Mouse (Mus musculus) forebrain, embryonic 12.5 days (tissue): ENCODE data around the gene Ccnd1. TPM values are rescaled to one million over a fixed set of nuclear protein-coding genes. Genes with fewer than 3 reads are reported as not detected.
"Not testable (repeated sequence)": the region's sequence is repeated elsewhere in the genome, so short reads cannot be mapped to it uniquely, and the experiment has no call there.

Experiments used
- ATAC-seq: fragments of 200-750 bp; cut with Nextera tagmentation; 2 replicates; pipeline ENCODE4 v1.8.0; 2017; ENCODE audit warnings: moderate TSS enrichment; ENCODE audit not compliant: low FRiP score
- H3K27ac ChIP-seq: fragments of 300-500 bp; sonication (generic); 2 replicates; pipeline ENCODE4 v1.5.1; 2016; ENCODE audit warnings: mild to moderate bottlenecking
- H3K27me3 ChIP-seq: fragments of 300-500 bp; sonication (generic); 2 replicates; pipeline ENCODE4 v1.6.1; 2016; ENCODE audit warnings: mild to moderate bottlenecking
- H3K36me3 ChIP-seq: fragments of 300-500 bp; sonication (generic); replicated peaks from 2 replicates; pipeline ENCODE4 v1.6.1; 2016; ENCODE audit warnings: mild to moderate bottlenecking
- H3K4me1 ChIP-seq: fragments of 300-500 bp; sonication (generic); 2 replicates; pipeline ENCODE4 v1.6.1; 2016
- H3K4me2 ChIP-seq: fragments of 300-500 bp; sonication (generic); 2 replicates; pipeline ENCODE4 v1.6.1; 2016; ENCODE audit warnings: mild to moderate bottlenecking, moderate library complexity
- H3K4me3 ChIP-seq: fragments of 300-500 bp; sonication (generic); replicated peaks from 2 replicates; pipeline ENCODE4 v1.5.1; 2016; ENCODE audit warnings: mild to moderate bottlenecking
- H3K9ac ChIP-seq: fragments of 300-500 bp; sonication (generic); 2 replicates; pipeline ENCODE4 v1.6.1; 2016; ENCODE audit warnings: mild to moderate bottlenecking
- H3K9me3 ChIP-seq: fragments of 300-500 bp; sonication (generic); 2 replicates; pipeline ENCODE4 v1.6.1; 2016
- WGBS: fragments of 180-500 bp; shearing (Covaris S2); methylation state at CpG from one replicate; pipeline ENCODE4 v1.1.7; 2016; 5-methylcytosine and 5-hydroxymethylcytosine counted together
- polyA plus RNA-seq: library from polyadenylated mRNA; unstranded; fragments of >200 nt; fragmentation: Nextera tagmentation; extraction: Ambion mirVana; gene quantifications from 2 replicates; pipeline ENCODE4 v1.2.1, GENCODE M21; 2016

Ccnd1 gene
- polyA plus RNA-seq, 1 experiment from 2014 or later = 214 TPM

DNA sequence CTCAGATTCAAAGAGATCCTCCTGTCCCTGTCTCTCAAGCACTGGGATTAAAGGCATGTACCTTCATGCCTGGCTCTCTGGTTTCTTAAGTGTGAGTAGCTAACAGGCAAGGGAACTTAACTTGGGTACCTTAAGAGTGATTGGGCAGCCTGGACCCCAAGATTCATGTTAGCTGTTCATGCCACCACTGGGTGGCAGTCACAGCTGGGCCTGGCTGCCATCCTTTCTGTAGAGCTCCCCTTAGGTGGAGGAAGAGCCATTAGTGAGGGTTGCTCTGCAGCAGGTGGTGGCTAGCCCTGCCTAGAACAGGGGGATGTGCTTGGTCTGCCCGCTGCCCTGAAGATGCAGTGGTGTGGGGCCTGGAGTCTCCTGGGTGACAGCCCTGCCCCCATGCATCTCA lies 20.9 kb downstream of the Ccnd1 start:
- H3K27ac ChIP-seq = no peak overlapping the region
- no peak overlapping the region for H3K9ac ChIP-seq
- no peaks in the 10 kb centered on the region for H3K27me3 ChIP-seq
- peaks cover 14% of the 10 kb centered on the region for H3K4me1 ChIP-seq
- WGBS = 75% methylated on average over 1 of the region's 1 CpGs
- no peak overlapping the region for H3K4me2 ChIP-seq
- peaks cover 59% of the 10 kb centered on the region for H3K36me3 ChIP-seq
- ATAC-seq = no peak
- H3K4me3 ChIP-seq = no peak overlapping the region
- H3K9me3 ChIP-seq = no peaks in the 10 kb centered on the region

DNA sequence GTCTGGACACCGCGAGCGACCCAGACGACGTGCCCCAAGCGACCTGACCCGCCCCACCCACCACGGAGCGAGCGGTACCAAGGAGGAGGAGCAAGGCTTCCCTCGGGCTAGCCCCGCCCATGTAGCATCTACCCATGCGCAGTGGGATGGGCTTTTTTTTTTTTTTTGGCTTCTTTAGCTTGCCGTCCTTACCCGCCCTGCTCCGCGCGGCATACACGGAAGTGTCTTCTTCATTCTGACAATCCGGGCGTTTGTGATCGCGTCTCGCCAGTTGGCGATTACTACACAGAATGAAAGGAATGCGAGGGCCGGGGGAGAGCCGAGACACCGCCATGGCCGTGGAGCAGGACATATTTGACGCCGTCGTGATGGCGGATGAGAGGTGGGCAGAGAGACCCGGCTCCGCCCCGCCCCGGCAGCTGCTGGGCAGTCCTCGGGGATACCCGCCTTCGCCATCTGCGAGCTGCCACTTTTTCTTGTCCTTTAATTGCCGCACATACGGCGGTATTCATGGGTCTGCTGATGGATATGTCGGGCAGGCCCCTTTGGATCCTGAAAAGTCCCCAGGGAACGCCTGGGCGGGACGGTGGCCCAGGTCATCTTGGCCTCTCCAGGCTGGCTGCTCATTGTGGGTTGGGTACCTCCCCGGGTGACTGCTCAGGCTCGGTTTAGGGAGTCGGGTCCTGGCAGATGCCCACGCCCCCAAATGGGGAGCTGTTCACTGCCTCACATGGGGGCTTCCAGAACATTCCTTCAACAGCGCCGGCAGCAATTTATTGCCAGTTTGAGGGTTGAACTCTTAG lies 24.6 kb downstream of the Ccnd1 start, which contains the start of gene LTO1:
Gene LTO1, plus strand, starts transcription at position 153 of the 803 bp plus-strand sequence.
- Histone ChIP-seq H3K4me1 (peaks cover 14% of the 10 kb centered on the region), H3K9ac (peak within 1 kb of the TSS; percentile 75), H3K36me3 (peaks cover 34% of the 10 kb centered on the region), H3K4me2 (peak within 1 kb of the TSS; percentile 70), H3K27me3 (no peaks in the 10 kb centered on the region), H3K27ac (peak within 1 kb of the TSS; percentile 90), H3K4me3 (peak within 1 kb of the TSS; percentile 81), H3K9me3 (no peaks in the 10 kb centered on the region)
- peak; percentile 93 for ATAC-seq
- WGBS = 1% methylated on average over 55 of the region's 55 CpGs

DNA sequence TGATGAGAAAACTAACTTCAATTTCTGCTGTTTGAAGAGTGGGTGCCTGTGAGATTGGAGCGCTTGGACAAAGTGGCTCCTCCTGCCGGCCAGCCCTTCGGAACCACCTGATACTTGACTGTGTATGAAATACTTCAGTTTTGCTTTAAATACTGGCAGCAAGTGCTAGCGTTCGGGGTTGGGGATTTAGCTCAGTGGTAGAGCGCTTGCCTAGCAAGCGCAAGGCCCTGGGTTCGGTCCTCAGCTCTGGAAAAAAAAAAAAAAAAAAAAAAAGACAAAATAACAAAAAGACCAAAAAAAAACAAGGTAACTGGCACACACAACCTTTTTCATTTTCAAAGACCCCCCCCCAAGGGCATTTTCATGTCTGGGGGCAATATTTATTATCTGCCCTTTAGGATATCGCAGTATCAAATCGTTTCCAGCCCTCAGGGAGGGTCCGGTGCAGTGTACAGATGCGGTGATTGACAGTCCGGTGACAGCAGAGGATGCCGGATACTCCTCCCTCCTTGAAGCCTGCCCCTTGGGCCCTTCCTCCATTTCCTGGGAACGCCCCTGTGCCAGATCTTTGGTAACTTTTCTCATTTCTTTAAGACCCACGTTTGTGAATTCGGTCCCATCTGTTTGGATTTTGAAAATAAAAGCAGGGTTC lies 25.3 kb downstream of the Ccnd1 start:
- WGBS = 6% methylated on average over 16 of the region's 17 CpGs
- no peaks in the 10 kb centered on the region for H3K27me3 ChIP-seq
- ATAC-seq = peak; percentile 91
- H3K9ac ChIP-seq = peak overlapping the region; percentile 25; the same call in 1 of the 2 replicates
- H3K9me3 ChIP-seq = no peaks in the 10 kb centered on the region
- peak overlapping the region; percentile 81 for H3K4me3 ChIP-seq
- peaks cover 14% of the 10 kb centered on the region for H3K4me1 ChIP-seq
- peaks cover 26% of the 10 kb centered on the region for H3K36me3 ChIP-seq
- H3K4me2 ChIP-seq = peak overlapping the region; percentile 70
- H3K27ac ChIP-seq = peak overlapping the region; percentile 90

DNA sequence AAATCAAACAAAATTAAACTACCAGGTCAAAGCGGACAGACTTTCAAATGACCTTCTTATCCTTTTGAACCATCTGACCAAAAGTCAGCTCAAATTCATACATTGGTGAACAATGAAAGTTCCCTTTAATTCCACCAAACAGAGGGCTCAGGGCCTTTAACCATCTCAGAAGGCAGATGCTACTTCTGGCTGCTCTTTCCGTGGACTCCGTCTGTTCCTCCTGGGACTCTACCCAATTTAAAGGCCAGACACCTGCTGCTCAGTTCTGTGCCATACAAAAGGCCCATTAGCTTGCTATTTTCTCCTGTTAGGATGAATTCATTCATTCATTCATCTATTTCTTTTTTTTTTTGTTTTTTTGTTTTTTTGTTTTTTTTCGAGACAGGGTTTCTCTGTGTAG lies 26.8 kb downstream of the Ccnd1 start:
- peaks cover 14% of the 10 kb centered on the region for H3K4me1 ChIP-seq
- no peak overlapping the region for H3K4me2 ChIP-seq
- WGBS = 68% methylated on average over 4 of the region's 4 CpGs
- no peak for ATAC-seq
- no peak overlapping the region for H3K9ac ChIP-seq
- H3K9me3 ChIP-seq = no peaks in the 10 kb centered on the region
- no peaks in the 10 kb centered on the region for H3K27me3 ChIP-seq
- peaks cover 14% of the 10 kb centered on the region for H3K36me3 ChIP-seq
- H3K4me3 ChIP-seq = no peak overlapping the region
- no peak overlapping the region for H3K27ac ChIP-seq

DNA sequence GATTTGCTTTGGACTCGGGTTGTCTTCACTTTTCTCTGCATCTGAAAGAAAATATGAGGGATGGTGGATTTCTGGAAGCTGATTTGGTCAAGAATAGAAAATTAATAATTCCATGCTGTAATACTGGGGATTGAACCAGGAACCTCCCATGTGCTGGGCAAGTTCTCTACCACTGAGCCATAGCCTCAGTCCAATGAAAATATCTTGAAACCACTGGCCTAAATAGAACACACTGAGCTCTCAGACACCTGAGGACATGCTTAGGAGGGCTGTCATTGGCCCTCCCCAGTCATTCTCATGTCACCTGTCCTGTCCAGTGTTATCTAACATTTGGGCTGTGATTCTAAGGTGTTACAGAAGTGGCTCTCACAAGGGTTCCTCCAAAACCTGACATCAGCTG lies 28.6 kb downstream of the Ccnd1 start:
- peaks cover 7% of the 10 kb centered on the region for H3K4me1 ChIP-seq
- 95% methylated on average over 1 of the region's 1 CpGs for WGBS
- H3K9me3 ChIP-seq = no peaks in the 10 kb centered on the region
- no peak overlapping the region for H3K9ac ChIP-seq
- H3K27ac ChIP-seq = no peak overlapping the region
- no peak overlapping the region for H3K4me2 ChIP-seq
- ATAC-seq = no peak
- H3K27me3 ChIP-seq = peaks cover 8% of the 10 kb centered on the region; the same call in 1 of the 2 replicates
- H3K36me3 ChIP-seq = no peaks in the 10 kb centered on the region
- H3K4me3 ChIP-seq = no peak overlapping the region

DNA sequence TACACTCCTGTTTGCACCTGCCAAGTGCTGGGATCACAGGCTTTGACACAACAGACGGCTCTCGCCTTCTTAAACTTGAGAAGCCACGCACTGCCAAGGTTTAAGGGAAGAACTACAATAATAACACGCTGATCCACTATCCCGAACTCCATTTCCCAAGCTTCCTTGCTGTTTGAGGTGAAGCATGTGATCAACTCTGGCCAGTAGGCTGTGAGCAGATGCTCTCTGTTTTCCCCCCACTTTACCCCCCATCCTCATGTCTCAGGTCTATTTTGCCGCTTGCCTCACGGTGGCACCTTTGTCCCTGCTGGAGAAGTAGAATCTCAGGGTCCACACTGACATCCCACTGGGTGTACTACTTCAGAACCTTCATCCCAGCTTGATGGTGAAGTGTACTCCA lies 31.0 kb downstream of the Ccnd1 start:
- Histone ChIP-seq H3K4me3 (no peak overlapping the region), H3K9ac (no peak overlapping the region), H3K4me2 (no peak overlapping the region), H3K27me3 (peaks cover 8% of the 10 kb centered on the region; the same call in 1 of the 2 replicates), H3K27ac (no peak overlapping the region), H3K4me1 (no peaks in the 10 kb centered on the region), H3K36me3 (no peaks in the 10 kb centered on the region), H3K9me3 (0 out of 2 replicates have a peak, but pooled peaks cover 4% of the 10 kb centered on the region)
- ATAC-seq = no peak
- WGBS = 29% methylated on average over 7 of the region's 7 CpGs

DNA sequence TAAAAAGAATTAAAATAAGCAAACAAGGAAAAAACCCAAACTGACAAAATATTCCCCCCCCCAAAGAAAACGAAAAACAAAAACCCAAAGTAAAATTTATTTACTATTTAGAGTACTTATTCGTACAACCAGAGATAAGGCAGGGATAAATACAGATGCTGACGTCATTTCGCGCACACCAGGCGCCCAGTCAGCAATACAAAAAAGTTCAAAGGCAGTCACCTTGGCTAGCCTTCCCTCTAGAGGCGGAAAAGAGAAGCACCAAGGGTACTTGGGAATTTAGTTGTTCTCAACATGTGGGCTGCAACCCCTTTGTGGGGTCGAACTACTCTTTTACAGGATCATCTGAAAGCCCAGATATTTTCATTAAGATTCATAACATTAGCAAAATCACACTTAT lies 31.9 kb downstream of the Ccnd1 start:
- ATAC-seq = no peak
- H3K27ac ChIP-seq = no peak overlapping the region

DNA sequence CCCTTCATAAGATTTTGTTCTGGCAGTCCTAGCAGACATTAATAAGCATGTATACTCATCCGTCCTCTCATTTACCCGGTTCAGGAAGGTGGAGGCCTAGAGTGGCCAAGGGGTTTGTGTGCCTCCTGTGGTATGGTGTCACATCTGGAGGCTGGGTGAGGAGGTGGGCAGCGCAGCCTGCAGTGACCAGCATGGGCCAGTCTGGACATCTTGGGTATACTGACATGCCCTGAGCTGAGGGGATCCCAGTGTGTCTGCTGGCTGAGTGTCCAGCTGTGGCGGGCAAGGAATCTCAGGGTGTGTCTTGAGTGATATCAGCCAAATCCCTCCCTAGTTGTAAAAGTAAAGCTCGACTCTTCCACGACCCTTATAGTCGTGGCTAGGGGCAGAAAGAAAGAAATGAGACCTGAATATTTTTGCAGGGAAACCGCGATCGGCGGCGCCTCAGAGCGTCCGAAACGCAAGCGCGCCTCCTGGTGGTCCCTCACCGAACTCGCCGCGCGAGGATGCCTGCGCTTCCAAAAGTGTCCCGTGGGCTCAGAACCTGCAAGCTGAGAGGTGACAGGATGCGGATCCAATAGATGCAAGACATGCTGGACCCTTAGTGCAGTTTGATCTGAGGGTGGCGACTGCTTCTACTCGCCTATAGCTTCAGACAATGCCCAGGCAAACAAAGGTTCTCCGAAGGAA lies 32.9 kb downstream of the Ccnd1 start:
- H3K9ac ChIP-seq = peak overlapping the region; percentile 13; the same call in 1 of the 2 replicates
- no peaks in the 10 kb centered on the region for H3K4me1 ChIP-seq
- 0 out of 2 replicates have a peak, but pooled peaks cover 4% of the 10 kb centered on the region for H3K9me3 ChIP-seq
- ATAC-seq = peak; percentile 37; the same call in 1 of the 2 replicates
- H3K4me3 ChIP-seq = no peak overlapping the region
- WGBS = 10% methylated on average over 28 of the region's 28 CpGs
- H3K27ac ChIP-seq = no peak overlapping the region
- H3K36me3 ChIP-seq = no peaks in the 10 kb centered on the region
- peak overlapping the region; percentile 35 for H3K4me2 ChIP-seq
- peaks cover 8% of the 10 kb centered on the region; the same call in 1 of the 2 replicates for H3K27me3 ChIP-seq

More for the DNA sequence above, 31.9 kb downstream of the Ccnd1 start:
- 19% methylated on average over 8 of the region's 8 CpGs for WGBS
- Histone ChIP-seq H3K36me3 (no peaks in the 10 kb centered on the region), H3K4me2 (no peak overlapping the region), H3K4me3 (no peak overlapping the region), H3K9me3 (0 out of 2 replicates have a peak, but pooled peaks cover 4% of the 10 kb centered on the region), H3K9ac (no peak overlapping the region), H3K4me1 (no peaks in the 10 kb centered on the region), H3K27me3 (peaks cover 8% of the 10 kb centered on the region; the same call in 1 of the 2 replicates)

DNA sequence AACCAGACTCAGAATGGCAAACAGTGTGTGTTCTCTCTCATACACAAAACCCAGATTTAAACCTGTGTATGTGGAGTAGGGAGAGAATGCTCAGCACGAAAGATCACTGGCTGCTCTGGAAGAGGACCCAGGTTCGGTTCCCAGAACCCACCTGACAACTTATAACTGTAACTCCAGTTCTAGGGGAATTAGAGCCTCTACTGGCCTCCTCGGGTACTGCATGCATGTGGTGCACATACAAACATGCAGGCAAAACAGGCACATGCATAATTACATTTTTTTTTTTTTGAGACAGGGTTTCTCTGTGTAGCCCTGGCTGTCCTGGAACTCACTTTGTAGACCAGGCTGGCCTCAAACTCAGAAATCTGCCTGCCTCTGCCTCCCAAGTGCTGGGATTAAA lies 34.2 kb downstream of the Ccnd1 start:
- H3K9me3 ChIP-seq, H3K9ac ChIP-seq, H3K4me1 ChIP-seq, H3K36me3 ChIP-seq, ATAC-seq, H3K27ac ChIP-seq, H3K4me3 ChIP-seq, H3K4me2 ChIP-seq: not testable (repeated sequence)
- H3K27me3 ChIP-seq = peaks cover 12% of the 10 kb centered on the region; the same call in 1 of the 2 replicates
- 96% methylated on average over 3 of the region's 3 CpGs for WGBS

DNA sequence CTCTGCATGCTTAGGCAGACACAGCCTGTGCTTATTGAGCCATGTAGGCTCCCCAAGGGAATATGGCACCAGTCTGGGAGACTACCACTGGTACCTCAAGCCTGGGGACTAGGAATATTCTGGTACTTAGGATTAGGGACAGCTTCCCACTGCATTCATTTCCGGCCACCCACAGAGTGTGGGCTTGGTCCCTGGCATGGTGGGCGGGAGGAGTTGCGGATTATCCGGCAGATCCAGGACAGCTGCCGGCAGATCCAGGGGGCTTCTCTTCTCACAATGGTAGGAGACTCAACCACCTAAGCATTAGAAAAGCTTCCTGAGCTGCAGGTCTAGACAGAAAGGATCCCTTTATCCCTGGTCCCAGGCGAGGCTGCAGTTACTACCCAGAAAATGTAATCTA lies 41.2 kb downstream of the Ccnd1 start:
- Histone ChIP-seq H3K27ac (no peak overlapping the region), H3K27me3 (peaks cover 56% of the 10 kb centered on the region), H3K36me3 (no peaks in the 10 kb centered on the region), H3K4me1 (peaks cover 49% of the 10 kb centered on the region), H3K4me2 (peak overlapping the region; percentile 79), H3K9me3 (no peaks in the 10 kb centered on the region), H3K9ac (peak overlapping the region; percentile 45), H3K4me3 (peak overlapping the region; percentile 53)
- no peak for ATAC-seq
- WGBS = 18% methylated on average over 6 of the region's 6 CpGs

DNA sequence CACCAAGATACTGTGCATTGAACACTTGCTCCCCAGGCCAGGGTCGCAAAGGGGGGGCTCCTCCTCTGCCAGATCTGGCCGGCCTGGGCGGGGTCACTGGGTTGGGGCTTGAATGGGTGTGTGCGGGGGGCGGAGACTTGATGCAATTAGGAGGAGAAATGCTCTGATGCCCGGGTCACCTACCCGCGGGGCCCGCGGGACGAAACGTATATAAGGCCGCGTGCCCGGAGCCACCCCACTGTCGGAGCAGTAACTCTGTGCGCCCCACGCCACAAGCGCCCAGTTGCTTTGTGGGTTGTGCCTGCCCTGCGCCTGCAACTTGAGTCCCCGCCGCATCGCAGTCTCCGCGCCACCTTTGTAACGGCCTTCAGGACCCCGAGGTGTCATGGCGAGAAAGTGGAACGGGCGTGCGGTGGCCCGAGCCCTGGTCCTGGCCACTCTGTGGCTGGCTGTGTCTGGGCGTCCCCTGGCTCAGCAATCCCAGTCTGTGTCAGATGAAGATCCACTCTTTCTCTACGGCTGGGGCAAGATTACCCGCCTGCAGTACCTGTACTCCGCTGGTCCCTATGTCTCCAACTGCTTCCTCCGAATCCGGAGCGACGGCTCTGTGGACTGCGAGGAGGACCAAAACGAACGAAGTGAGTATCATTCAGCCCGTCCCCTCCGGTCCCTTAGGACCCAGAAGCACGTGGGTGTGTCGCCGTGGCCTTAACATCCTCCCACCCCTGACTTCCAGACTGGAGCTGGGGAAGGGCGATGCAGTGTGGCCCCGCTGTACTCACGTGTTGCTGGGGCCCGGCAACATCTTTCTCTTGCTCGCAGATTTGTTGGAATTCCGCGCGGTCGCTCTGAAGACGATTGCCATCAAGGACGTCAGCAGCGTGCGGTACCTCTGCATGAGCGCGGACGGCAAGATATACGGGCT lies 43.2 kb downstream of the Ccnd1 start, which contains the start of gene Fgf15:
Gene Fgf15, plus strand, starts transcription at position 238 of the 925 bp plus-strand sequence.
- H3K27ac ChIP-seq = peak within 1 kb of the TSS; percentile 85
- ATAC-seq = peak; percentile 24
- peak within 1 kb of the TSS; percentile 53 for H3K4me3 ChIP-seq
- under 1% methylated on average over 65 of the region's 65 CpGs for WGBS
- H3K4me1 ChIP-seq = peaks cover 49% of the 10 kb centered on the region
- peaks cover 71% of the 10 kb centered on the region for H3K27me3 ChIP-seq
- no peaks in the 10 kb centered on the region for H3K9me3 ChIP-seq
- H3K36me3 ChIP-seq = no peaks in the 10 kb centered on the region
- peak within 1 kb of the TSS; percentile 68 for H3K9ac ChIP-seq
- peak within 1 kb of the TSS; percentile 79 for H3K4me2 ChIP-seq
